Mouse (Mus musculus) intestine, embryonic 16.5 days (tissue): ENCODE measurements around the gene Abtb2. TPM values are rescaled to one million over a fixed set of nuclear protein-coding genes. Genes with fewer than 3 reads are reported as not detected.

Experiments
- ATAC-seq: fragments of 200-750 bp; cut with Nextera tagmentation; 2 replicates; pipeline ENCODE4 v1.8.0; 2017; ENCODE audit warnings: moderate TSS enrichment, moderate library complexity
- H3K27ac ChIP-seq: fragments of 300-500 bp; sonication (generic); 2 replicates; pipeline ENCODE4 v1.5.1; 2014; ENCODE audit warnings: mild to moderate bottlenecking, low read length
- H3K27me3 ChIP-seq: fragments of 300-500 bp; sonication (generic); replicated peaks from 2 replicates; pipeline ENCODE4 v1.6.1; 2014; ENCODE audit warnings: low read length, control low read depth, mixed read lengths; ENCODE audit not compliant: control insufficient read depth, insufficient read depth
- H3K36me3 ChIP-seq: fragments of 300-500 bp; sonication (generic); 2 replicates; pipeline ENCODE4 v1.6.1; 2014; ENCODE audit warnings: low read length, control low read depth; ENCODE audit not compliant: control insufficient read depth, insufficient read depth
- H3K4me1 ChIP-seq: fragments of 300-500 bp; sonication (generic); 2 replicates; pipeline ENCODE4 v1.6.1; 2014; ENCODE audit warnings: low read length, control low read depth, mixed read lengths; ENCODE audit not compliant: control insufficient read depth, insufficient read depth
- H3K4me2 ChIP-seq: fragments of 300-500 bp; sonication (generic); 2 replicates; pipeline ENCODE4 v1.6.1; 2014; ENCODE audit warnings: low read depth, low read length, control low read depth
- H3K4me3 ChIP-seq: fragments of 300-500 bp; sonication (generic); 2 replicates; pipeline ENCODE4 v1.5.1; 2014; ENCODE audit warnings: mild to moderate bottlenecking, low read length
- H3K9ac ChIP-seq: fragments of 300-500 bp; sonication (generic); 2 replicates; pipeline ENCODE4 v1.6.1; 2014; ENCODE audit warnings: low read depth, low read length
- H3K9me3 ChIP-seq: fragments of 300-500 bp; sonication (generic); 2 replicates; pipeline ENCODE4 v1.6.1; 2016; ENCODE audit warnings: low read length, control low read depth; ENCODE audit not compliant: control insufficient read depth
- WGBS: fragments of 180-500 bp; shearing (Covaris S2); extraction: QIAGEN DNeasy Blood & Tissue Kit; methylation state at CpG from one replicate; pipeline ENCODE4 v1.1.7; 2014; 5-methylcytosine and 5-hydroxymethylcytosine counted together
- polyA plus RNA-seq: library from polyadenylated mRNA; unstranded; fragments of >200 nt; fragmentation: Nextera tagmentation; extraction: Ambion mirVana; gene quantifications from 2 replicates; pipeline ENCODE4 v1.2.1, GENCODE M21; 2015

The Abtb2 gene
- polyA plus RNA-seq, 1 experiment from 2014 or later, result 4.7 TPM

DNA sequence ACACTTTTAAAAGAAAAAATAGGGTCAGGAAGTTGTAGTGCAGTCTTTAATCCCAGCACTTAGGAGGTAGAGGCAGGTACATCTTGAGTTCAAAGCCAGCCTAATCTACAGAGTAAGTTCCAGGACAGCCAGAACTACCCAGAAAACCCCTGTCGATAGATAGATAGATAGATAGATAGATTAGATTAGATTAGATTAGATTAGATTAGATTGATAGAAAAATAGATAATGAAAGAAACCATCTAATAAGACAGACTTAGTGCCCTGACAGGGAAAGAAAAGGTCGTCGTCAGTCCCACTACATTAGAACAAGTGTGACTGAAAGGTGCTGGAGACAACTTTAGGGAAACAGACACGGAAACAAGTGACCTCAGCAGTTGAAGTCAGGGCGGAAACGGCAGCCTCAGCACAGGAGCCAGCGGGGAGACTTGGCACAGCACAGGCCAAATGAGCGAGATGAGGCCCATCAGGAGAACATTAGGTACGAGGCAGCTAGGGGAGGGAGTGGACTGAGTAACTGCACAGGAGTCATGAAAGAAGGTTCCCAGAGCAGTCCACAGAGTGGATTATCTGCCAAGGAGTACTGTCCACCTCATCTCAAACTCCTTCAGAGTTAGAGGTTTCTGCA, 189.5 kb downstream of the Abtb2 start:
- H3K9ac ChIP-seq, result no peak overlapping the region
- 85% methylated on average over 9 of the region's 9 CpGs for WGBS
- no peak overlapping the region for H3K4me3 ChIP-seq
- H3K36me3 ChIP-seq, result peaks cover 21% of the 10 kb centered on the region
- no peak overlapping the region for H3K4me2 ChIP-seq
- no peaks in the 10 kb centered on the region for H3K9me3 ChIP-seq
- H3K4me1 ChIP-seq, result 0 out of 2 replicates have a peak, but pooled peaks cover 3% of the 10 kb centered on the region
- H3K27ac ChIP-seq, result no peak overlapping the region
- no peak for ATAC-seq
- no peaks in the 10 kb centered on the region for H3K27me3 ChIP-seq

DNA sequence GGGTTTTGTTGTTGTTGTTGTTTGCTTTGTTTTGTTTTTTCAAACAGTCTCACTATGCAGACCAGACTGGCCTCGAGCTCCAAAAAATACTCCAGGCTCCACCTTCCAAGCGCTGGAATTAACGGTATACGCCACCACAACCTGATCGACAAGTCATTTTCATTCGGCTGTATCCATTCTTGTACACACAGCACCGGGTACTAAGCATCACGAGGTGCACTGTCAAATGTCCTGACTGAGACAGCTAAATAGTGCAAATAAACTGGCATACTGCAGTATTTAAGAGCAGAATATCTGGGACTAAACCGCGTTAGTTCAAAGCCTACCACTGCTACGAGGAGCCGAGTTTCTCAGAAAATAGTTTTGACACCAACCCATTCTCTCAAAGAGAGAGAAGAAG, 194.3 kb downstream of the Abtb2 start:
- Histone ChIP-seq H3K4me1 (peaks cover 8% of the 10 kb centered on the region; the same call in 1 of the 2 replicates), H3K27me3 (no peaks in the 10 kb centered on the region), H3K27ac (peak overlapping the region; percentile 53), H3K36me3 (peaks cover 6% of the 10 kb centered on the region; the same call in 1 of the 2 replicates), H3K9me3 (no peaks in the 10 kb centered on the region), H3K4me2 (peak overlapping the region; percentile 55), H3K9ac (peak overlapping the region; percentile 63), H3K4me3 (peak overlapping the region; percentile 67)
- ATAC-seq, result peak; percentile 29; the same call in 1 of the 2 replicates
- WGBS, result under 1% methylated on average over 12 of the region's 12 CpGs

DNA sequence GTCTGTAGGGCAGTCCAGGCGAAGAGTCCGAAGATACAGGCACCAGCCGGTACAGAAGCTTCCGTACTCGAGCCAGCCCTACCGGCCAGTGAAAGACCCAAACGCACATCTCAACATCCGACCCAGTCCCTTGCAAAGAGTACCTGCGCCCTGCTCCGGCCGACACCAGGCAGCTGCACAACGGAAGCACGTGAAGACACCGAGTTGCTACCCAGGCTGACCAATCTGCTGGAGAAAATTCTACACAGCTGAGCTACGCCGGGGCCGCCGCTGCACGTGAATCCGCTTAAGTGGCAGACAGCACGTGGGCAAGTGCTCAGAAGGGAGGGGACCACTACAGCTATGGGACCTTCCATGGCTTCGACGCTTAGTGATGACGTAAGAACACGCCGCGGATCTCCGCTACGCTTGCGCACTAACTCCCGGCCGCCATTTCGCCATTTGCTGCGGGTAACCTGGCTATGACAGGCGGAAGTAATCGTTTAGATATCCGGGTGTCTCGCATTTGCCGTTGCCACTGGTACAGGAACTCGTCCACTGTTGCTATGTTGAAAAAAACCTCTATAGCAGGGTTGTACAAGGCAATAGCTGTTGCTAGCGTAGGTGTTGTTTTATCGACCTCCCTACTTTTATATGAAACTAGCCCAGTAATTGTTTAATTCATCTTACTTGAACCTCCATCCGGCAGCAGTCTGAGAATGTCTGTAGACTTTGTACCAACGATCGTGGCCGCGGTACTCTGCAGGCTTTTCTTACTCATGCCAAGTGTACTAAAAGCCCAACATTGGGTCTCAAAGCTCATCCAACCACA, 195.0 kb downstream of the Abtb2 start, which contains the start of gene Nat10:
Gene Nat10 (minus strand): TSS at position 365 of the 811 bp plus-strand sequence.
- H3K4me3 ChIP-seq, result peak within 1 kb of the TSS; percentile 67
- H3K9ac ChIP-seq, result peak within 1 kb of the TSS; percentile 63
- WGBS, result under 1% methylated on average over 47 of the region's 47 CpGs
- H3K4me2 ChIP-seq, result peak within 1 kb of the TSS; percentile 57
- peaks cover 8% of the 10 kb centered on the region; the same call in 1 of the 2 replicates for H3K4me1 ChIP-seq
- H3K27ac ChIP-seq, result peak within 1 kb of the TSS; percentile 64
- peaks cover 6% of the 10 kb centered on the region; the same call in 1 of the 2 replicates for H3K36me3 ChIP-seq
- no peaks in the 10 kb centered on the region for H3K27me3 ChIP-seq
- peak; percentile 96 for ATAC-seq
- H3K9me3 ChIP-seq, result no peaks in the 10 kb centered on the region

DNA sequence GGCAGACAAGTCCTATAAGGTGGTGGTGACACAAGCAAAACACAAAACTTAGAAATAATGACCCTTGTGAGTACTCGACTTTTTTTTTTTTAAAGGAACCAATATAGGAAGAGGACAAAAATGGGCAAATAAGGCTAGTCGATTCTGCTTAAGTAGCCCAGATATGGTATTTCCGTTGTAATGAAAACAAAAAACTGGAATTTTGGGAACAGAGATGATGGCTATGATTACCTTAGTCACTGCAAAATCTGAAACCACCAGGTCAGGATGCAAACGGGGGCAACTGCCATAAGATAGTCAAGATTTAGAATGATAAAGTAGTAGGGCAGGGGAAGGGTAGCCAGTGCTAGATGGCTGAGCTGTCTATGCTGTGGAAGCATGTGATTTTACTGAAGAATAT, 195.9 kb downstream of the Abtb2 start:
- no peak overlapping the region for H3K9ac ChIP-seq
- no peaks in the 10 kb centered on the region for H3K9me3 ChIP-seq
- H3K4me2 ChIP-seq, result peak overlapping the region; percentile 57
- H3K27me3 ChIP-seq, result no peaks in the 10 kb centered on the region
- 38% methylated on average over 4 of the region's 4 CpGs for WGBS
- H3K4me1 ChIP-seq, result peaks cover 8% of the 10 kb centered on the region; the same call in 1 of the 2 replicates
- ATAC-seq, result no peak
- H3K36me3 ChIP-seq, result peaks cover 7% of the 10 kb centered on the region; the same call in 1 of the 2 replicates
- H3K4me3 ChIP-seq, result no peak overlapping the region
- H3K27ac ChIP-seq, result no peak overlapping the region

DNA sequence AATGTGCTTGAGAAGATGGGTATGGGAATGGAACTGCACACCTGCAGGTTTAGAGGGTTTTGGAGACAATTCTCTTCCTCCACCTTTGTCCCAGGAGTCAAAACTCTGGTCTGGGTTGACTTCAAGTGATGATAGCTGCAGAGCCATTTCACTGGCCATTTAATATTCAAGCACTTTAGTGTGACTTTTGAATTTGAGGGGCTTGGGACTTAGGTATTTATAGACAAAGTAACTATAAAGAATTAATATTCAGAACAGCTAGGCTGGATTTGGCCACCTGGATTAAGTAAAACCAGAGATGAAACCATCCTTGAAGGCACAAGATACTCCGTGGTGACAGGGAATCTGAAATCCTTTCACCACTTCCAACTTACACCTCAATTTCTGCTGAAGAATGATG, 196.4 kb downstream of the Abtb2 start:
- Histone ChIP-seq H3K27me3 (no peaks in the 10 kb centered on the region), H3K4me1 (peaks cover 8% of the 10 kb centered on the region; the same call in 1 of the 2 replicates), H3K36me3 (peaks cover 8% of the 10 kb centered on the region; the same call in 1 of the 2 replicates), H3K4me2 (no peak overlapping the region), H3K27ac (no peak overlapping the region), H3K9ac (no peak overlapping the region), H3K4me3 (no peak overlapping the region), H3K9me3 (no peaks in the 10 kb centered on the region)
- ATAC-seq, result no peak
- 53% methylated on average over 1 of the region's 1 CpGs for WGBS

Other genes with a start within 250 kb of the Abtb2 start
- gene Elf5, start 154.6 kb upstream of the Abtb2 start, polyA plus RNA-seq, result 0.15 and 0.22 TPM in 2 replicates
- 169 and 195 TPM in 2 replicates for gene Cat, start 81.2 kb upstream of the Abtb2 start, polyA plus RNA-seq
- gene Nat10, start 195.0 kb downstream of the Abtb2 start, polyA plus RNA-seq, result 27.6 and 28.9 TPM in 2 replicates
- gene Caprin1, start 231.3 kb downstream of the Abtb2 start, polyA plus RNA-seq, result 220 and 232 TPM in 2 replicates